Mouse (Mus musculus): ENCODE data around the gene Ube2e1. TPM values are rescaled to one million over a fixed set of nuclear protein-coding genes. Genes with fewer than 3 reads are reported as not detected.
A peak's percentile ranks its signal among the peaks of the same experiment; 100 is the strongest.

Ube2e1 gene
- polyA plus RNA-seq, 1 experiment from 2014 or later: 205 TPM

DNA sequence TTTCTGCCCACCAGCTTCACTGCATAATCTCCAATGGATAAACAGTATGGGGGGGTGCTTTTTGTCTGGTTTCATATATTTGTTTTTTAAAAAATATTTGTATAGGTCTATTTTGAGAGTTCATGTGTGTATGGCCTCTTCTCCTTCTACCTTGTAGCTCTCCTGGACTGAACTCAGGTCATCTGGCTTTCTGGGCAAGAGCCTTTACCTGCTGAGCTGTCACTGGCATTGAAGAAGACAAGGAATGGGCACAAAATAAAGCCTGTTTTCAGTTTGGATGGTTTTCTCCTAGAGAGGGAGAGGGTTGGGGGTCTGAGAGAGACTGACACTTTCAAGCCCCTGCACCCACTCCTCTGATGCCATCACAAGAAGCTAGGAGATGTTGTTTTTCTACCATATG lies 4.4 kb upstream of the Ube2e1 start:
- Histone ChIP-seq H3K27me3 (ENCODE audit: control insufficient read depth, insufficient read depth, low read depth, low read length) (no peaks in the 10 kb centered on the region), H3K36me3 (ENCODE audit: control insufficient read depth, insufficient read depth, low read length) (no peaks in the 10 kb centered on the region), H3K27ac (ENCODE audit: low read length) (no peak overlapping the region), H3K4me2 (ENCODE audit: low read length) (no peak overlapping the region), H3K9ac (ENCODE audit: low read depth, low read length) (no peak overlapping the region), H3K4me3 (ENCODE audit: low read depth, low read length) (no peak overlapping the region), H3K9me3 (replicated peaks; ENCODE audit: control insufficient read depth, low read length, poor library complexity, severe bottlenecking) (no peaks in the 10 kb centered on the region), H3K4me1 (ENCODE audit: control insufficient read depth, insufficient read depth, low read length) (peaks cover 4% of the 10 kb centered on the region; the same call in 1 of the 2 replicates)
- no peak for ATAC-seq

- H3K9ac ChIP-seq (ENCODE audit: low read depth, low read length): peak overlapping the region; percentile 98
- WGBS: 1% methylated on average over 49 of the region's 99 CpGs
- peak overlapping the region; percentile 93 for H3K4me3 ChIP-seq (ENCODE audit: low read depth, low read length)
- no peaks in the 10 kb centered on the region for H3K36me3 ChIP-seq (ENCODE audit: control insufficient read depth, insufficient read depth, low read length)
- H3K9me3 ChIP-seq (replicated peaks; ENCODE audit: control insufficient read depth, low read length, poor library complexity, severe bottlenecking): no peaks in the 10 kb centered on the region
- peak overlapping the region; percentile 90 for H3K27ac ChIP-seq (ENCODE audit: low read length)
- ATAC-seq: peak; percentile 73
- peak overlapping the region; percentile 87 for H3K4me2 ChIP-seq (ENCODE audit: low read length)
- peaks cover 35% of the 10 kb centered on the region for H3K4me1 ChIP-seq (ENCODE audit: control insufficient read depth, insufficient read depth, low read length)
- H3K27me3 ChIP-seq (ENCODE audit: control insufficient read depth, insufficient read depth, low read depth, low read length): no peaks in the 10 kb centered on the region
These were observed 618 bp downstream of the Ube2e1 start for GRCm38 (mm10) chr14:18330789-18331692.

DNA sequence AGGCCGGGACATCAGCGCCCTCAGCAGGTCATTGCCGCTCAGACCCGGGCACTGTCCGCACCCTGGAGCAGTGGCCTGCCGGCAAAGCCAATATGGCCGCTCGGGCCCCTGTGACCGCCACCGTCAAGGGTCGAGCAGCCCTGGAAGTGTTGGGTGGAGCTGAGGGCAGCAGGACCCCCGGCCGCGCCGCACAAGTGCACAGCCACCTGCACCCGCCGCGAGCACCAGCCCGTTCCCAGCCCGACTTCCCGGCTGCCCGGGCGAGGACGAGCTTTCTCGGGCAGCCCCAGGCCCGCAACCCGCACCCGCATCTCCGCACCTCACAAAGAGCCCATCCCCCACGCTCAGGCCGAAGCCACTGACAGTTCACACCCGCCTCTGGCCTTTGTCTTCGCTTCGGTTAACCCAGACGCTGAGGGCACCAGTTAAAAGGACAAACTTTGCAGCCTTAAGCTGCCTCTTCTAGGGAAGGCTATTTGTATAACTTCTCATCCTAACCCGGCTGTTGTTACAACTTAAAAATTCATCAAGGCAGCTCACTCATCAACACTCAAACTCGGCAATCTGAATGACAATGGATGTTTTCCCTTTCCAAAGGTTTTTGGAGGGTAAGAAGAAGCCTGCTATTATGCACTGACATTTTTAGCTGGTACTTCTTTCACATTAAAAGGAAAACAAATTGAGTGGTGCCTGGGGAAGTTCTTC lies 4.5 kb downstream of the Ube2e1 start:
- WGBS: under 1% methylated on average over 35 of the region's 37 CpGs
- Histone ChIP-seq H3K4me1 (ENCODE audit: control insufficient read depth, insufficient read depth, low read length) (peaks cover 33% of the 10 kb centered on the region), H3K27me3 (ENCODE audit: control insufficient read depth, insufficient read depth, low read depth, low read length) (no peaks in the 10 kb centered on the region), H3K36me3 (ENCODE audit: control insufficient read depth, insufficient read depth, low read length) (no peaks in the 10 kb centered on the region), H3K9me3 (replicated peaks; ENCODE audit: control insufficient read depth, low read length, poor library complexity, severe bottlenecking) (no peaks in the 10 kb centered on the region), H3K9ac (ENCODE audit: low read depth, low read length) (peak overlapping the region; percentile 71), H3K27ac (ENCODE audit: low read length) (0 out of 2 replicates have a peak overlapping the region, but pooled peaks have one; percentile 41), H3K4me2 (ENCODE audit: low read length) (peak overlapping the region; percentile 88), H3K4me3 (ENCODE audit: low read depth, low read length) (peak overlapping the region; percentile 51)
- peak; percentile 17; the same call in 1 of the 2 replicates for ATAC-seq

GRCm38 (mm10) chr14:18317457-18318411 lies 13.9 kb downstream of the Ube2e1 start:
- 83% methylated on average over 11 of the region's 11 CpGs for WGBS
- ATAC-seq: no peak
- no peaks in the 10 kb centered on the region for H3K9me3 ChIP-seq (replicated peaks; ENCODE audit: control insufficient read depth, low read length, poor library complexity, severe bottlenecking)

GRCm38 (mm10) chr14:18304165-18304564 lies 27.5 kb downstream of the Ube2e1 start:
- no peak for ATAC-seq
- H3K4me2 ChIP-seq (ENCODE audit: low read length): no peak overlapping the region

More at GRCm38 (mm10) chr14:18317457-18318411, 13.9 kb downstream of the Ube2e1 start:
- Histone ChIP-seq H3K4me3 (ENCODE audit: low read depth, low read length) (no peak overlapping the region), H3K27ac (ENCODE audit: low read length) (no peak overlapping the region), H3K36me3 (ENCODE audit: control insufficient read depth, insufficient read depth, low read length) (no peaks in the 10 kb centered on the region), H3K4me1 (ENCODE audit: control insufficient read depth, insufficient read depth, low read length) (no peaks in the 10 kb centered on the region), H3K27me3 (ENCODE audit: control insufficient read depth, insufficient read depth, low read depth, low read length) (no peaks in the 10 kb centered on the region), H3K9ac (ENCODE audit: low read depth, low read length) (no peak overlapping the region), H3K4me2 (ENCODE audit: low read length) (no peak overlapping the region)

GRCm38 (mm10) chr14:18303262-18303661 lies 28.4 kb downstream of the Ube2e1 start:
- no peaks in the 10 kb centered on the region for H3K9me3 ChIP-seq (replicated peaks; ENCODE audit: control insufficient read depth, low read length, poor library complexity, severe bottlenecking)
- H3K4me3 ChIP-seq (ENCODE audit: low read depth, low read length): no peak overlapping the region
- H3K9ac ChIP-seq (ENCODE audit: low read depth, low read length): no peak overlapping the region
- H3K4me1 ChIP-seq (ENCODE audit: control insufficient read depth, insufficient read depth, low read length): peaks cover 6% of the 10 kb centered on the region; the same call in 1 of the 2 replicates
- H3K27me3 ChIP-seq (ENCODE audit: control insufficient read depth, insufficient read depth, low read depth, low read length): no peaks in the 10 kb centered on the region
- 72% methylated on average over 4 of the region's 4 CpGs for WGBS
- no peaks in the 10 kb centered on the region for H3K36me3 ChIP-seq (ENCODE audit: control insufficient read depth, insufficient read depth, low read length)
- H3K27ac ChIP-seq (ENCODE audit: low read length): no peak overlapping the region
- H3K4me2 ChIP-seq (ENCODE audit: low read length): no peak overlapping the region
- no peak for ATAC-seq

More at GRCm38 (mm10) chr14:18304165-18304564, 27.5 kb downstream of the Ube2e1 start:
- no peaks in the 10 kb centered on the region for H3K9me3 ChIP-seq (replicated peaks; ENCODE audit: control insufficient read depth, low read length, poor library complexity, severe bottlenecking)
- H3K4me3 ChIP-seq (ENCODE audit: low read depth, low read length): no peak overlapping the region
- 91% methylated on average over 5 of the region's 5 CpGs for WGBS
- H3K36me3 ChIP-seq (ENCODE audit: control insufficient read depth, insufficient read depth, low read length): no peaks in the 10 kb centered on the region
- H3K27ac ChIP-seq (ENCODE audit: low read length): no peak overlapping the region
- H3K27me3 ChIP-seq (ENCODE audit: control insufficient read depth, insufficient read depth, low read depth, low read length): no peaks in the 10 kb centered on the region
- peaks cover 6% of the 10 kb centered on the region; the same call in 1 of the 2 replicates for H3K4me1 ChIP-seq (ENCODE audit: control insufficient read depth, insufficient read depth, low read length)
- H3K9ac ChIP-seq (ENCODE audit: low read depth, low read length): no peak overlapping the region

- no peak overlapping the region for H3K9ac ChIP-seq (ENCODE audit: low read depth, low read length)
- ATAC-seq: no peak
- H3K4me2 ChIP-seq (ENCODE audit: low read length): no peak overlapping the region
- no peak overlapping the region for H3K4me3 ChIP-seq (ENCODE audit: low read depth, low read length)
- no peaks in the 10 kb centered on the region for H3K9me3 ChIP-seq (replicated peaks; ENCODE audit: control insufficient read depth, low read length, poor library complexity, severe bottlenecking)
- 89% methylated on average over 3 of the region's 3 CpGs for WGBS
- no peaks in the 10 kb centered on the region for H3K27me3 ChIP-seq (ENCODE audit: control insufficient read depth, insufficient read depth, low read depth, low read length)
- H3K27ac ChIP-seq (ENCODE audit: low read length): no peak overlapping the region
- H3K4me1 ChIP-seq (ENCODE audit: control insufficient read depth, insufficient read depth, low read length): peaks cover 6% of the 10 kb centered on the region; the same call in 1 of the 2 replicates
- no peaks in the 10 kb centered on the region for H3K36me3 ChIP-seq (ENCODE audit: control insufficient read depth, insufficient read depth, low read length)
These were observed 28.9 kb downstream of the Ube2e1 start for GRCm38 (mm10) chr14:18302750-18303149.

DNA sequence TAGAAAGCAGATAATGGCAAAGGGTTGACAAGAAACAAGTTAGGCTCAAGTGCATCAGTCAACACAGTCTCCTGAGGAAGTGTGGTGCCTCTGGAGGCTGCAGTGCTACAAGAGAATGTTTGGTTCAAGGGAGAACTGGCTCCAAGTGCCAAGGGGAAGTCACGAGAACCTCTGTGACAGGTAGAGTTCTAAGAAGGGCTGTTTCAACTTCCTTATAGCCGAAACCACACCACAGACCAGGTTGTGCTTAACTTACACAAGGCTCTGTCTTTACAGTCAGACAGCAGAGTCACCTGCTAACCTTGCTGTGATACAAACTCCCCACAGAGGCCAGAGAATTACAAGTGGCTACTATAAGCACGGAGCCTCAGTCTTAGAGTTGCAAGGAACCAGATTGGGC lies 30.1 kb downstream of the Ube2e1 start:
- Histone ChIP-seq H3K4me2 (ENCODE audit: low read length) (no peak overlapping the region), H3K4me1 (ENCODE audit: control insufficient read depth, insufficient read depth, low read length) (peaks cover 6% of the 10 kb centered on the region; the same call in 1 of the 2 replicates), H3K4me3 (ENCODE audit: low read depth, low read length) (no peak overlapping the region), H3K27ac (ENCODE audit: low read length) (no peak overlapping the region), H3K27me3 (ENCODE audit: control insufficient read depth, insufficient read depth, low read depth, low read length) (no peaks in the 10 kb centered on the region), H3K9me3 (replicated peaks; ENCODE audit: control insufficient read depth, low read length, poor library complexity, severe bottlenecking) (no peaks in the 10 kb centered on the region), H3K9ac (ENCODE audit: low read depth, low read length) (no peak overlapping the region), H3K36me3 (ENCODE audit: control insufficient read depth, insufficient read depth, low read length) (no peaks in the 10 kb centered on the region)
- ATAC-seq: no peak
- WGBS: 79% methylated on average over 3 of the region's 3 CpGs
